Mouse (Mus musculus) ES-E14 (cell line): ENCODE results near the gene Adgrl3. TPM values are rescaled to one million over a fixed set of nuclear protein-coding genes. Genes with fewer than 3 reads are reported as not detected.

Source experiments
- DNase-seq: peaks from one replicate; pipeline ENCODE4 v3.0.0-alpha.2; 2013; ENCODE audit warnings: low read depth, low spot score
- H3K27ac ChIP-seq: 2 replicates; pipeline ENCODE4 v1.5.1; 2012; ENCODE audit warnings: low read depth, mild to moderate bottlenecking, low read length, moderate library complexity, mixed read lengths; ENCODE audit not compliant: poor library complexity, insufficient read depth, severe bottlenecking
- H3K36me3 ChIP-seq: 2 replicates; pipeline ENCODE4 v1.6.1; 2012; ENCODE audit warnings: mild to moderate bottlenecking, low read length, moderate library complexity, mixed read lengths; ENCODE audit not compliant: control insufficient read depth, poor library complexity, insufficient read depth, severe bottlenecking
- H3K4me1 ChIP-seq, 2 experiments: fragments of 150-350 bp in 1 of 2; sonication (generic) in 1 of 2; 2 replicates each; pipeline ENCODE4 v1.6.1; 2012; ENCODE audit warnings: low read length in 2 of 2, mild to moderate bottlenecking in 1 of 2, mixed read lengths in 1 of 2; ENCODE audit not compliant: control insufficient read depth in 2 of 2, insufficient read depth in 2 of 2, poor library complexity in 1 of 2
- H3K4me3 ChIP-seq, 2 experiments: fragments of 150-350 bp in 1 of 2; sonication (generic) in 1 of 2; 2 replicates each; pipeline ENCODE4 v1.5.1; 2012; ENCODE audit warnings: low read length in 2 of 2, low read depth in 1 of 2, mild to moderate bottlenecking in 1 of 2, mixed read lengths in 1 of 2; ENCODE audit not compliant: insufficient read depth in 1 of 2, poor library complexity in 1 of 2, severe bottlenecking in 1 of 2
- H3K9ac ChIP-seq: 2 replicates; pipeline ENCODE4 v1.6.1; 2012; ENCODE audit warnings: low read depth, mild to moderate bottlenecking, low read length, mixed read lengths; ENCODE audit not compliant: poor library complexity, insufficient read depth, severe bottlenecking
- H3K9me3 ChIP-seq: fragments of 150-350 bp; sonication (generic); 2 replicates; pipeline ENCODE4 v1.6.1; 2012; ENCODE audit warnings: low read depth, mild to moderate bottlenecking, low read length; ENCODE audit not compliant: control insufficient read depth, insufficient read depth
- CHD2 ChIP-seq: IDR thresholded peaks from 2 replicates; pipeline ENCODE4 v1.6.1; 2014; ENCODE audit warnings: mild to moderate bottlenecking, low read depth, low read length, inconsistent platforms
- HCFC1 ChIP-seq: IDR thresholded peaks from 2 replicates; pipeline ENCODE4 v1.6.1; 2012; ENCODE audit warnings: low read length, inconsistent platforms, borderline replicate concordance; ENCODE audit not compliant: insufficient read depth
- MAFK ChIP-seq: IDR thresholded peaks from 2 replicates; pipeline ENCODE4 v1.6.1; 2014; ENCODE audit warnings: mild to moderate bottlenecking, low read depth, low read length, inconsistent platforms; ENCODE audit not compliant: insufficient read depth
- ZC3H11A ChIP-seq: IDR thresholded peaks from 2 replicates; pipeline ENCODE4 v1.6.1; 2012; ENCODE audit warnings: low read depth, mild to moderate bottlenecking, inconsistent platforms, low read length, borderline replicate concordance
- ZNF384 ChIP-seq: IDR thresholded peaks from 2 replicates; pipeline ENCODE4 v1.6.1; 2012; ENCODE audit warnings: low read depth, low read length, inconsistent platforms
- in situ Hi-C, 2 experiments: fragments of 600-800 bp; cut with MboI; formaldehyde crosslinking; loops; one replicate each; pipeline ENCODE4 v1.15.1; 2025; ENCODE audit warnings: low sequenced_read_pairs in 2 of 2, inconsistent platforms in 1 of 2; ENCODE audit not compliant: unreplicated experiment in 2 of 2
- total RNA-seq: library from RNA; depleted of rRNA; stranded (reverse); fragments of 300-350 nt; gene quantifications from 2 replicates; pipeline ENCODE4 v1.2.3, GENCODE M21; 2012

Adgrl3 gene
- total RNA-seq, 1 experiment, result 5.4 TPM

DNA sequence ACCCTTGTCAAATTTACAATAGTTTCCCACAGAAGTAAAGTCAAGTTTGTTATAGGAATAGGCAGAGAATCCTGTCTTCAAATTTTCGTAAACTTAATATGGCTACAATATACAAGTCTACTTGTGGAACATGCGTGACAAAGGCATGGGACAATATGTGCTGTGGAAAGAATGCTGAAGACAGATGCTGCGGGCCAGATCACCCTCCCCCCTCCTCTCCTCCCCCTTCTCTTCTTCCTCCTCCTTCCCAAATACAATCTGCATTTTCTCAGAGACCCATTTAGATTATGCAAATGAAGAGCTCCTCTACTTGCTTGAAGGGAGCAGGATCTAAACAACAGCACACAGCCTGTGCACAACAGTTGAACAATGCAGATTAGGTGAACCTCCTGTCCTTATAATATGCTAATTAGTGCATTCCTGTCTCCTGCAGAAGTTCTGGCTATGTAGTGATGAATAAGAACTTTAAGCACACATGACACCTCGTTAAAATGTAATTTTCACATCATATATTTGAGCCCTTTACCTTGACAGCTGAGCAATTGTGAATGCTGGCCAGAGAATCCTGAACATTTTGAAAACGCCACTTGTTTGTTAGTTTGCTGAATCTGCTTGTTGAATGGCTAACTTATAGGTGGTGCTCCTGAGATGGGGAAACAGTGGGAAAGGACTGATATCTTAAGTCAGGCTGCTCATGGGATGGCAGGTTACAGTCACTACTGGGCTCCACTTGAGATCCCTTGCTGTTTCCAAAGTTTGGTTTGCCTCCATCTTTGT, 499.0 kb downstream of the Adgrl3 start:
- no peaks in the 10 kb centered on the region for H3K9me3 ChIP-seq
- H3K9ac ChIP-seq, result no peak overlapping the region
- TF ChIP-seq MAFK (no peak), ZNF384 (no peak)
- H3K27ac ChIP-seq, result 0 out of 2 replicates have a peak overlapping the region, but pooled peaks have one; percentile 12
- H3K4me3 ChIP-seq, result no peak overlapping the region
- in situ Hi-C loops, result no loop called here
- H3K4me1 ChIP-seq, result peaks cover 2 to 4% of the 10 kb centered on the region in 2 experiments; a peak in 2 of 4 replicates
- no peaks in the 10 kb centered on the region for H3K36me3 ChIP-seq
- peak; percentile 1 for DNase-seq

DNA sequence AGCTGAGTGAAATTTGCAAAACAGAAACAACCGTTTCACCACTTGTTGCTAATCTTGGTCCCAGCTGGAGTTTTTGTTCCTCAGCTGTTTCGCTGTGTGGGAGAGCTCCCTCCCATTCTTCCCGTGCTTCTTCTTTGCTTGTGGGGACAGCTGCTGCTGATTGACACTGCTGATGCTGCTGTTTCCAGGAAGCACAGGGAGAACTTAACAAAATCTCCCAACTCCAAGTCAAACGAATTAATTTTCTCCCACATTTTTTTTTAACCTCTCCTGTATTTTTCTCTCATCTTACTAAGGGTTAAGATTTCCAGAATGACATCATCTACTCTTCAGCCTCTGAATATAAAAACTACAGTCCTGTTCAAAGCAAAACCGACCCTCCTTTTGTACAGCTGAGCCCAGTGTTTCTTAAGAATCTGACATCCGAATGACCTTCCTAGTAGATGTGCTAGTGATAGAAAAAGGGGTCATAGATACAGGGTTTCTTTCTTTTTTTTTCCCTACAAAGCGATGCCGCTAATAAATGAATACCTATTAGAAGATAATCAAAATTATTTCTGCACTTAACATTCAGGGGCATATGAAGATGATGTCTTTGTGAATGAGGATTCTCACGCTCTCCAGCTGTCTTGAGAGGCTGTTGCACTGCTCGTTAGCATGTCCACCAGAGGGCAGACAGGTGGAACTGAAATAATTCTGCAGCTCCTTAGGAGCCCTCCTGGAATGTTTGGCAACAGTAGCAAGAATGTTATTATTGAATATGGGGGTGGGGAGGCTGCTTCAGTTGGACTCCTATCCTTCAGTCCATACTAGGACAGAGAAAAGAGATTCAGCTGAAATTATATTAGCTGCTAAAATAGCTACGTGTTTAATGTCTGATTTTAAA, 499.8 kb downstream of the Adgrl3 start:
- TF ChIP-seq ZC3H11A, result no peak
- TF ChIP-seq CHD2, result no peak; the same call in 1 of the 2 replicates
- peak; percentile 63; the same call in 1 of the 2 replicates for TF ChIP-seq MAFK
- no peak for TF ChIP-seq HCFC1
- TF ChIP-seq ZNF384, result no peak
- H3K4me1 ChIP-seq, result peaks cover 2 to 4% of the 10 kb centered on the region in 2 experiments; a peak in 2 of 4 replicates
- H3K4me3 ChIP-seq, result no peak overlapping the region
- peak; percentile 47 for DNase-seq
- no peaks in the 10 kb centered on the region for H3K36me3 ChIP-seq
- peak overlapping the region; percentile 12; the same call in 1 of the 2 replicates for H3K27ac ChIP-seq
- no peaks in the 10 kb centered on the region for H3K9me3 ChIP-seq
- H3K9ac ChIP-seq, result no peak overlapping the region
- in situ Hi-C loops, result no loop called here

GRCm38 (mm10) chr5:81522760-81523159, 502.8 kb downstream of the Adgrl3 start:
- in situ Hi-C loops, result no loop called here
- Histone ChIP-seq H3K9ac (no peak overlapping the region), H3K36me3 (no peaks in the 10 kb centered on the region), H3K27ac (no peak overlapping the region), H3K4me3 (no peak overlapping the region), H3K4me1 (peaks cover 2 to 4% of the 10 kb centered on the region in 2 experiments; a peak in 2 of 4 replicates), H3K9me3 (no peaks in the 10 kb centered on the region)
- no peak for DNase-seq
- TF ChIP-seq HCFC1, result no peak

DNA sequence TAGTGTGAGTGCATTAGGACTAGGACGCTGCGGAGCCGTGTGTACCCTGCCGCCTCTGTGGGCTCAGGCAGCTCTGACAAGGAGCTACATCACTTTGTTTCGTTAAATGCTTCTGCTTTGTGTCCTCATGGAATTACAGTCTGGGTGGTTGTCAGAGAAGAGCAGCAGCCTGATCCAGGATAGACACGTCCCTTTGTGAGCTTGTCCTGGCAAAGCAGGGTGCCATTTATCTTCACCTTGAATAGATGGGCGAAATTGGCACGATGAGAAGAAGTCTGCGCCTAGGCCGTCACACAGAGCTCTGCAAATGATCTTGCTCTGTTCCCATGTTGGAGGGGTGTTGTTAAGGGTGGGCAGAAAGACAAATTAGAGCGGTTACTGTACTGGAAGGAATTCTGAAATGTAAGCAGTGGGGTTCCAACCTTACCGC, 504.6 kb downstream of the Adgrl3 start:
- Histone ChIP-seq H3K9me3 (no peaks in the 10 kb centered on the region), H3K4me3 (no peak overlapping the region; a peak in 1 of 4 replicates), H3K9ac (no peak overlapping the region), H3K36me3 (no peaks in the 10 kb centered on the region), H3K4me1 (no peaks in the 10 kb centered on the region; a peak in 1 of 4 replicates), H3K27ac (no peak overlapping the region)
- TF ChIP-seq MAFK (no peak), HCFC1 (no peak), CHD2 (no peak), ZNF384 (no peak), ZC3H11A (no peak)
- DNase-seq, result no peak
- in situ Hi-C loops, result no loop called here
